Mouse (Mus musculus) lung, postnatal 0 days (tissue): ENCODE measurements around the gene Cemip. TPM values are rescaled to one million over a fixed set of nuclear protein-coding genes. Genes with fewer than 3 reads are reported as not detected.
A peak's percentile ranks its signal among the peaks of the same experiment; 100 is the strongest.

Source experiments
- ATAC-seq: fragments of 200-750 bp; cut with Nextera tagmentation; 2 replicates; pipeline ENCODE4 v1.8.0; 2017; ENCODE audit warnings: moderate library complexity
- DNase-seq: peaks from one replicate; pipeline ENCODE4 v3.0.0-alpha.2; 2016; ENCODE audit warnings: low spot score
- H3K27ac ChIP-seq: fragments of 300-500 bp; sonication (generic); 2 replicates; pipeline ENCODE4 v1.5.1; 2014; ENCODE audit warnings: antibody characterized with exemption, mild to moderate bottlenecking, low read length, mixed read lengths
- H3K27me3 ChIP-seq: fragments of 300-500 bp; sonication (generic); replicated peaks from 2 replicates; pipeline ENCODE4 v1.6.1; 2014; ENCODE audit warnings: low read length, mixed read lengths; ENCODE audit not compliant: insufficient read depth
- H3K36me3 ChIP-seq: fragments of 300-500 bp; sonication (generic); 2 replicates; pipeline ENCODE4 v1.6.1; 2014; ENCODE audit warnings: low read length, mixed read lengths; ENCODE audit not compliant: insufficient read depth
- H3K4me1 ChIP-seq: fragments of 300-500 bp; sonication (generic); 2 replicates; pipeline ENCODE4 v1.6.1; 2014; ENCODE audit warnings: antibody characterized with exemption, low read depth, low read length, mixed read lengths; ENCODE audit not compliant: insufficient read depth
- H3K4me2 ChIP-seq: fragments of 300-500 bp; sonication (generic); replicated peaks from 2 replicates; pipeline ENCODE4 v1.6.1; 2014; ENCODE audit warnings: low read depth, mild to moderate bottlenecking, low read length, moderate library complexity, mixed read lengths
- H3K4me3 ChIP-seq: fragments of 300-500 bp; sonication (generic); 2 replicates; pipeline ENCODE4 v1.5.1; 2014; ENCODE audit warnings: low read depth, low read length
- H3K9ac ChIP-seq: fragments of 300-500 bp; sonication (generic); replicated peaks from 2 replicates; pipeline ENCODE4 v1.6.1; 2014; ENCODE audit warnings: low read depth, mild to moderate bottlenecking
- H3K9me3 ChIP-seq: fragments of 300-500 bp; sonication (generic); 2 replicates; pipeline ENCODE4 v1.6.1; 2016; ENCODE audit warnings: low read length, mixed read lengths
- CTCF ChIP-seq: IDR thresholded peaks from 2 replicates; pipeline ENCODE4 v1.5.1; 2016; ENCODE audit warnings: antibody characterized with exemption, mild to moderate bottlenecking
- EP300 ChIP-seq: IDR thresholded peaks from 2 replicates; pipeline ENCODE4 v1.6.1; 2016; ENCODE audit warnings: antibody characterized with exemption, mild to moderate bottlenecking, control low read depth
- WGBS: fragments of 180-500 bp; shearing (Covaris S2); extraction: QIAGEN DNeasy Blood & Tissue Kit; methylation state at CpG from one replicate; pipeline ENCODE4 v1.1.7; 2014; 5-methylcytosine and 5-hydroxymethylcytosine counted together
- polyA plus RNA-seq: library from polyadenylated mRNA; unstranded; fragments of >200 nt; fragmentation: Nextera tagmentation; extraction: Ambion mirVana; gene quantifications from 2 replicates; pipeline ENCODE4 v1.2.1, GENCODE M21; 2015

Gene Cemip
- polyA plus RNA-seq, 1 experiment from 2014 or later = 0.57 TPM

- WGBS = 50% methylated on average over 3 of the region's 3 CpGs
- no peak overlapping the region for H3K27ac ChIP-seq
- no peaks in the 10 kb centered on the region for H3K27me3 ChIP-seq
- no peak overlapping the region for H3K4me2 ChIP-seq
- ATAC-seq (no peak), DNase-seq (peak; percentile 56)
- no peak for TF ChIP-seq EP300
- no peak for TF ChIP-seq CTCF
- no peaks in the 10 kb centered on the region for H3K9me3 ChIP-seq
- H3K36me3 ChIP-seq = no peaks in the 10 kb centered on the region
- H3K4me1 ChIP-seq = peaks cover 11% of the 10 kb centered on the region; the same call in 1 of the 2 replicates
- H3K4me3 ChIP-seq = no peak overlapping the region
- no peak overlapping the region for H3K9ac ChIP-seq
These were observed 196.9 kb downstream of the Cemip start for GRCm38 (mm10) chr7:83889383-83889782.

GRCm38 (mm10) chr7:83886366-83887129 lies 199.8 kb downstream of the Cemip start:
- WGBS = 95% methylated on average over 6 of the region's 6 CpGs

GRCm38 (mm10) chr7:83885835-83886234 lies 200.5 kb downstream of the Cemip start:
- ATAC-seq = no peak

More at GRCm38 (mm10) chr7:83886366-83887129, 199.8 kb downstream of the Cemip start:
- Histone ChIP-seq H3K4me1 (peaks cover 18% of the 10 kb centered on the region), H3K27ac (no peak overlapping the region), H3K4me3 (no peak overlapping the region), H3K36me3 (no peaks in the 10 kb centered on the region), H3K9ac (no peak overlapping the region), H3K4me2 (no peak overlapping the region), H3K27me3 (no peaks in the 10 kb centered on the region), H3K9me3 (no peaks in the 10 kb centered on the region)
- DNase-seq = no peak
- TF ChIP-seq CTCF (peak; percentile 75), EP300 (no peak)
- ATAC-seq = no peak

GRCm38 (mm10) chr7:83884921-83885532 lies 201.3 kb downstream of the Cemip start:
- Histone ChIP-seq H3K27ac (peak overlapping the region; percentile 98), H3K4me2 (peak overlapping the region; percentile 94), H3K4me3 (peak overlapping the region; percentile 67), H3K27me3 (no peaks in the 10 kb centered on the region), H3K36me3 (no peaks in the 10 kb centered on the region), H3K4me1 (peaks cover 18% of the 10 kb centered on the region), H3K9me3 (no peaks in the 10 kb centered on the region), H3K9ac (peak overlapping the region; percentile 70; the same call in 1 of the 2 replicates)
- TF ChIP-seq EP300 (peak; percentile 53; the same call in 1 of the 2 replicates), CTCF (no peak)
- 23% methylated on average over 6 of the region's 6 CpGs for WGBS
- no peak for ATAC-seq
- DNase-seq = peak; percentile 48

More at GRCm38 (mm10) chr7:83885835-83886234, 200.5 kb downstream of the Cemip start:
- Histone ChIP-seq H3K9me3 (no peaks in the 10 kb centered on the region), H3K9ac (no peak overlapping the region), H3K27ac (peak overlapping the region; percentile 98), H3K4me1 (peaks cover 18% of the 10 kb centered on the region), H3K4me2 (no peak overlapping the region), H3K27me3 (no peaks in the 10 kb centered on the region), H3K4me3 (no peak overlapping the region), H3K36me3 (no peaks in the 10 kb centered on the region)
- no peak for DNase-seq
- 37% methylated on average over 4 of the region's 4 CpGs for WGBS
- TF ChIP-seq CTCF (no peak), EP300 (peak; percentile 68)

GRCm38 (mm10) chr7:83884021-83884658 lies 202.2 kb downstream of the Cemip start, which contains the start of the genes Tlnrd1 and Mesd:
Gene Tlnrd1 (minus strand): TSS chr7:83884305.
Gene Mesd (plus strand): TSS chr7:83884466.
- no peaks in the 10 kb centered on the region for H3K27me3 ChIP-seq
- H3K4me1 ChIP-seq = peaks cover 15% of the 10 kb centered on the region
- ATAC-seq (peak; percentile 77), DNase-seq (peak; percentile 98)
- peak within 1 kb of the TSS; percentile 94 for H3K4me2 ChIP-seq
- TF ChIP-seq EP300 = no peak; the same call in 1 of the 2 replicates
- peak; percentile 38 for TF ChIP-seq CTCF
- H3K27ac ChIP-seq = peak within 1 kb of the TSS; percentile 98
- no peaks in the 10 kb centered on the region for H3K36me3 ChIP-seq
- H3K9me3 ChIP-seq = no peaks in the 10 kb centered on the region
- peak within 1 kb of the TSS; percentile 67 for H3K4me3 ChIP-seq
- peak within 1 kb of the TSS; percentile 70 for H3K9ac ChIP-seq
- WGBS = 0% methylated on average over 55 of the region's 69 CpGs
